Mouse (Mus musculus): ENCODE data around the gene Ggt5.

Ggt5 gene

GRCm38 (mm10) chr10:75627490-75627889, 38.4 kb downstream of the Ggt5 start:
- no peak for DNase-seq

DNA sequence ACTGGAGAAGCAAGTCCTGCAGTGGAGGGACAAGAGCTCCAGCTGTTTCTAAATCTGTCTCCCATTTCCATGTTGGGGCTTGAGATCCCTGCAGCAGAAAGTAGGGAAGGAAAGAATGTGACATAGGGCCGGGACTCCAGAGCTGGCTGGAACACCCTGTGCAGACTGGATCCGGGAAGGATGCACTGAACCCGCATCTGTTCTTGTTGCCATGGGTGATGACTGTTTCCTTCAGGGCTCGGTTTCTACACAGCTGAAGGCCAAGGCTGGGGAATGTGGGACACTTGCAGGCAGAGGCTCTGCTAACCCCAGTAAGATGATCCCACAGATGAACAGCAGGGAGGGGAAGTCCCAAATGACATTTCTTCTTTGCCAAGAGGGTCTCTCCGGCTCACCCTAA, 43.5 kb downstream of the Ggt5 start:
- no peak for DNase-seq

GRCm38 (mm10) chr10:75633048-75633447, 43.9 kb downstream of the Ggt5 start:
- no peak for DNase-seq

- no peak for DNase-seq
Measured at GRCm38 (mm10) chr10:75633576-75634139, 44.5 kb downstream of the Ggt5 start.

DNA sequence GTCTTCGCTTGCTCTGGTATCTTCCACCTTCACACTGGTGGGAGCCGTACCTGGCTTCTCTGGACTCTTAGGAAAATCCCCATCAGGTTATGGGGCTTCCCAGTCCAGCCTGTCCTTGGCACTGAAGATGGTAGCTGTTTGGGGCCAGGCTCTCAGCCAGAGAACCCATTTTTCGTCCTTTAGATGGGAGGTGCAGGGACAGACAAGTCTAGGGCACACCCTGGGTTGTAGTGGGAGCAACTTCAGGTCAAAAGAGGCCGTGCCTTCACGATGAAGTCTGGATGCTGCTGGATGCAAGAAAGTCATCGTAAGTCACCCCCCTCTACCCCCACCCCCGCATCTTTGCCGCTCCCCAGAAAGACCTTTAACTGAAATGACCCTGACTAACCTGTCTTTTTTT, 45.5 kb downstream of the Ggt5 start:
- DNase-seq = no peak

DNA sequence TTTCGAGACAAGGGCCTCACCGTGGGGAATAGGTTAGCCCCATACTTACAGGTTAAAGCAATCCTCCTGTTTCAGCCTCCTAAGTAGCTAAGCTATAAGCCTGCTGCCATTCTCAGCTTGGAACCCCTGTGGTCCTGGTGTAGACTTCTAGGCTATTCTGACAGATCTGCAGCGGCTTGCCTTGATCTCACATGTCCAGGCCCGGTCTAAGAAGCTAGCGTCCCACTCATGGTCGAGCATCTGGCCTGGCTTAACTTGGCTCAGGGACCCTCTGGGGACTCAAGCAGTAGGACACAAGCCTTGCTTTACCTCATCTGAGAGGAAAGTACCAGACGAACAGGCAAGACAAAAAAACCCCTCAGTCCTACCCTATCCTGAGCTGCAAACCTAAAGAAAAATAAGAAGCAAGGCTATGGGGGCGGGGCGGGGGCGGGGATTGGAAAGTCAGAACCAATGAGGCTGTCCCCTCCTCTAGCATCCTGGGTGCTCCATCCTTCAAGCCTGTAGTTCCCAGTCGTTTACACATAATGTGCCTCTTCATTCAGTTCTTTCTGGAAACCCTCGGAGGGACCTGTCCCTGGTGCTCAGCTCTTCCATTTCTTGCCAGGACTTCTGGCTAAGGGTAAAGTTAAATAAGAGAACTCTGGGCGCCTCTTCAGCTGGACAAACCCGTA, 46.0 kb downstream of the Ggt5 start:
- DNase-seq = no peak

GRCm38 (mm10) chr10:75635693-75636055, 46.5 kb downstream of the Ggt5 start:
- DNase-seq = peak; percentile 86

- DNase-seq = no peak
Measured at GRCm38 (mm10) chr10:75636084-75636786, 47.1 kb downstream of the Ggt5 start.

GRCm38 (mm10) chr10:75637711-75638110, 48.6 kb downstream of the Ggt5 start:
- no peak for DNase-seq

DNA sequence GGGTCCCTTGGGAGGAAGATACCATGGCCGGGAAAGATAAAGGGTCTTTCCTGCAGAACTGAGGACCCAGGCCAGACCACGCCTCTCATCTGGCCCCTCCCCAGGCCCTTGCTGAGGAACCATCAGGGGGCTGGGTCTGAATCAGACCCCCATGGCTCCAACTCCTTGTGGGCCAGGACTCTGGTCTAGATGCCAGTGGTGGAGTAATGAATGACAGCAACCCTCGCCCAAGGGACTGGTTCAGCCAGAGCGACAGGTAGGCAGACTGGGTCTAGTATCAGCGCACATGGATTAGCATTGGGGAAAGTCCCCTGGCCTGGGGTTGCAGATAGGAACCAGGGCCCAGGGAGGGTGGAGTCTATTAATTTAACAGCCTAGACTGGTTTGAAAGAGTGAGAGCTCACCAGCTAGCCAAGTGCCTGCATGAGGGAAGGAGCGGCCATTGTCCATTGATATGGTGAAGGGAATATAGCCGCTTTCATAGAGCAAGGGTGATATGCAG, 52.6 kb downstream of the Ggt5 start:
- no peak for DNase-seq

DNA sequence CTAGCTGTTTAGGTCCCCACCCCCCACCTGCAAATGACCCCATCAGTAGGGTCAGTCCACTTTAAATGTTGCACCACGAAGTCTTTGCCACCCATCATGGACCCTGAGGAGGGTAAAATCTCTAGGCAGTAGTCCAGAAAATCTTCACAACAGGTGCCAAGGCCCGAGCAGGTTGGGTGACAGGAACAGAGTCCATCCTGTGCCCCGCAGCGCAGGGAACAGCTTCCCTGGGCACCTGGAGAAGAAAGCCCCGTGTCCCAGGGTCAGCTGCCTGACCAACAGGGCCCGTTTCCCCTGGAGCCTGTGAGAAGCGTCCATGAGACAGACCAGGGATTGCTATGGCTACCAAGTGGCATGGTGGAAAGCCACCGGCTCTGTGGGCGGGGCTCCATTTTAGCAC, 53.3 kb downstream of the Ggt5 start:
- DNase-seq = no peak

DNA sequence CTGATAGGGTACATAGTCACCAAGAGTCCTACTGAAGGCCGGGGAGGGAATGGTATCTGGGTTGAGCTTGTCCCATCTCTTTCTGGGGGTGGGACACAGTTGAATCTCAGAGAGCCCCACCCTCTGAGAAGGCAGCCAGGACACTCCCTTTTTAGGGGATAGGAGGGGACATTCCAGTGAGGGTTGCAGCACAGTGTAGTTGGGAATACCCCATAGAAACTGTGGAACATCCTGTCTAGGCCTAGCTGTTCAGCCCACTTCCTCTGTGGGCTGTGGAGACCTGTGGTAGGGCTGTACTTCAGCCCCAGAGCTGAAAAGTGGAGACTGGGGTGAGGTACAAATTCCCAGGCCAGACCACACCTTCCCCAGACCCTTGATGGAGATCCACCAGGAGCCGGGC, 53.8 kb downstream of the Ggt5 start:
- DNase-seq = no peak

GRCm38 (mm10) chr10:75643741-75644343, 54.7 kb downstream of the Ggt5 start, which contains the start of gene Susd2:
Gene Susd2 (minus strand): TSS chr10:75644008.
- peak; percentile 90 for DNase-seq

GRCm38 (mm10) chr10:75645616-75646015, 56.5 kb downstream of the Ggt5 start:
- no peak for DNase-seq

DNA sequence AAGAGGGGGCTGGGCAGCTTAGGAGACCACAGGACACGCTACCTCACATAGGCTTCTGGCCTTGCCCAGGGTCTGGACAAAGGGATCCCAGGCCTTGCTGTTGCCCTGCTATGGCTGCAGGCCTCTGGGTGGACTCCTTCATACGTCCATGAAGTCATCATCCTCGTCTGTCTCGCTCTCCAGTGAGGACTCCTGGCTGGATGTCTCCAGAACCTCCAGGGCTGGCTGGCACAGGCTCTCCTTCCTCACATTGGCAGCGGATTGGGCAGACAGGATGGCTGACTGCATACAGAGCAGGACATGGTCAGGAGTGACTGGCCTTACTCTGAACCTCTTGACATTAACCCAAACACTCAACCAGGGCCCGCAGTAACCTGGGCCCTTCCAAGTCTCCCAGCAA, 57.3 kb downstream of the Ggt5 start:
- no peak for DNase-seq

GRCm38 (mm10) chr10:75647362-75647761, 58.2 kb downstream of the Ggt5 start:
- no peak for DNase-seq

GRCm38 (mm10) chr10:75648091-75648490, 59.0 kb downstream of the Ggt5 start:
- DNase-seq = no peak

DNA sequence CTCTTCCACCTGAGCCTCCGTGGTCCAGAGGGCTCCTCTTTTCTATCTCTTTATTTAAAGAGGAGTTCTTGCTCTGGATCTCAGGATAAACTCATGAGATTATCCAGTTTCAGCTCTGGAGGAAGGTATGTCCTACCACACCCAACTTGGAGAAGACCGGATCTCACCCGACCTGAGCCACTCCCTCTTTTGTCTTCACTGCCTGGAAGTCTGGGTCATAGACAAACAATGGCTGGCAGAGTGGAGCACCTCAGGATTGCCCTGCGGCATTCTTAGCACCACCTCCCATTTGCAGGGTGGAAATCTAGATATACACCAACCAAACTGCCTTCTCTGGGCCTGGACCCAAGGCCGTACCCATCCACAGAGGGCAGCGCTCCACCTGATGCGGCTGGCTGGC, 59.9 kb downstream of the Ggt5 start:
- DNase-seq = no peak

DNA sequence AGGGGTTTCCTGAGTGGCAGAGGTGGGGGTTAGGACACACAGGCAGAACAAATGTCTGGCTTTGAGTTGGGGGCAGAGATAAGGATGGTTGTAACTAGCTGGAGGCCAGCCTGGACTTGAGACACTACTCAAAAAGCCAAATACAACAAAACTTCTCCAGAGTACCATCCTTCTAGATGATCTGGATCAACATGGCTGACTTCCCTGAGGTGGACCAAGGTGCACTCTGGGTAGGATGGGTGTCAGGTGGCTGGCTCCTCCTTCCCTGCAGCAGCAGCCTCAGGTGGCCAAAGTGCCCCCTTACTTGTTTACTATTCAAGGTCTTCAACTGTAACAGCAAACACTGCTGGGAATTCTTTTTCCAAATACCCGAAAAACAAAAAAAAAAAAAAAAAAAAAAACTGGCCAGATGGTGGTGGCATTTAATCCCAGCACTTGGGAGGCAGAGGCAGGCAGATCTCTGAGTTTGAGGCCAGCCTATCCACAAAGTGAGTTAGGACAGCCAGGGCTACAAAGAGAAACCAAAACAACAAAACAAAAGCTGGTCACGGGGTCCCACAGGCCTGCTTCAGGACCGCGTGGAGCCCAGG, 60.4 kb downstream of the Ggt5 start:
- no peak for DNase-seq

DNA sequence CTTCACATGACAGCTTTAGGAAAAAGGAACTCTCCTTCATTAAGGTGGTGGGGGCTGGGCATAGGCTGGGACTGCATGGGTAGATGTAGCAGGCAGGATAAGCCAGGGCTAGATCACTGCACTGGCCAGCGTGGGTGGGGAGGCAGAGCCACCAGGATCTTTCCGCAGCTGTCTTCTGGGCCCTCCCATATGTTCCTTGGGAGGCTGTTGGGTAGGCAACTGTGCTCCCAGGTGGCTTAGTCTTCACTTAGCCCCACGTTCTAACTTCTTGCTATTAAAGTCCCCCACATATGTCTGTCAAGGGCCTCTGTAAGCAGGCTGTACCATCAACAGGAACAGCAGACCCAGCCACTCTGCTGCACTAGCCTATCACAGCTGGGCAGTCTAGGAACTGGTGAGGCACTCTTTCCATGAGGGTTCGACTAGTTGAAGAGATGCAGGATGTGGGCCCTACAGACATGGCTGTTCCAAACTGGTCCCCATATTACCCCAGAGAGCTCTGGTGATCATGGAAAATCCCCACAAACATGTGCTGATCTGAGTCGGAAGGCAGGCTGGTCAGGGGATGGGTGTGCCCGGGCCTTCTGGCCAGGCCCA, 61.3 kb downstream of the Ggt5 start:
- DNase-seq = no peak

DNA sequence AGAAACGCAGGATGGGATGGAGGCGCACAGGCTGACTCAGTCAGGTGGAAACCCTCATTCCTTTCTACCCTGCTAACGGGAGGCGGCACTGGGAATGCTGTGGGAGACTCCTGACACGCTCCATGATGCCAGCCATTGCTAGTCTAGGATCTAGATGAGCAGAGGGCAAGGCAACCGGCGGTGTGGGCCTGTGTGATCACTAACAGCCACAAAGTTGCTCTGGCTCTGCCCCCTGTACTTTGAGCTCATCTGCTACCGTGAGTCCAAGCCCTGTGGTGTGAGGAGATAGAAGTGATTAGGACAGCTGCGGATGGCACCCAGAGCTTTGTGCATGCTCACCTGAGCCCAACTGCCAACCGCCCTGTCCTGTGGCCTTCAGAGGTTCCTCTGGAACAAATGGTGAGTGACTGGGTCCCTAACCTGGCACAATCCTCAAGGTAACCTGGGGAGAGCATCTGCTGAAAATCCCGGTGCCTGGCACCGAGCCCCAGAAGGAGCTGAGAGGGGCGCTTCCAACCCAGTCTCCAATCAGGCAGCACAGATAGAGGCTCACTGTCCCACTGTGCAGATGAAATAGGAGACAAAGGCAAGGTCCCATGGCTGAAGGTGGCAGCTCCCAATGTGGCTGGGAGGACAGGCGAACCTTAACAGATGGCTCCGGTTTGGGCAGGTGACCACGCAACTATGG, 62.4 kb downstream of the Ggt5 start:
- no peak for DNase-seq

DNA sequence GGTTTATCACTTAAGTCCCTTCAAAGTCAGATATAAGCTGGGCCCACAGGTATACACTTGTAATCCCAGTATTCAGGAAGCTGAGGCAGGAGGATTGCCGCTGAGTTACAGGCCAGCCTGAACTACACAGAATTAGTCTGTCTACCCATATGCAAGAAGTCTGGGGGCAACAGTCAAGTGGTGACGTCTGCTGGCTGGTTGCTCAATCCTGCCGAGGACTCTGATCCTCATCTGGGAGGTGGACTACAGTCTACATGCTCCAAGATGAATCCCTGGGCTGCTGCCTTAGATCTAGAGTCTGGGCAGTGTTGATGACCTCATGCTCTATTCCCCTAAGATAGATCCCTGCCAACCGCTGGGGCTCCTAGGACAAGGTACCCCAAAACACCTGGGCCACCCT, 64.9 kb downstream of the Ggt5 start:
- DNase-seq = no peak

Measured in thymus, postnatal 4 days (tissue).